Mouse (Mus musculus) embryonic fibroblast, embryonic 13.5 days (primary cell): ENCODE data around the gene Cldn4. TPM values are rescaled to one million over a fixed set of nuclear protein-coding genes. Genes with fewer than 3 reads are reported as not detected.
A peak's percentile ranks its signal among the peaks of the same experiment; 100 is the strongest.
"Not testable (repeated sequence)": the region's sequence is repeated elsewhere in the genome, so short reads cannot be mapped to it uniquely, and the experiment has no call there.

Source experiments
- H3K27ac ChIP-seq: 2 replicates; pipeline ENCODE4 v1.5.1; 2012; ENCODE audit warnings: low read length, control low read depth, inconsistent platforms; ENCODE audit not compliant: insufficient read depth
- H3K4me1 ChIP-seq: 2 replicates; pipeline ENCODE4 v1.6.1; 2011; ENCODE audit warnings: low read length; ENCODE audit not compliant: control insufficient read depth, insufficient read depth
- H3K4me3 ChIP-seq: 2 replicates; pipeline ENCODE4 v1.5.1; 2011; ENCODE audit warnings: mild to moderate bottlenecking, control low read depth, low read length; ENCODE audit not compliant: insufficient read depth
- CTCF ChIP-seq: IDR thresholded peaks from 2 replicates; pipeline ENCODE4 v1.5.1; 2011; ENCODE audit warnings: mild to moderate bottlenecking, control low read depth, low read length, moderate library complexity, borderline replicate concordance; ENCODE audit not compliant: insufficient read depth
- POLR2A ChIP-seq: IDR thresholded peaks from 2 replicates; pipeline ENCODE4 v1.6.1; 2011; ENCODE audit warnings: low read depth, mild to moderate bottlenecking, control low read depth, low read length, moderate library complexity
- polyA plus RNA-seq: library from polyadenylated mRNA; stranded (reverse); fragments of >200 nt; gene quantifications from 2 replicates; pipeline ENCODE4 v1.2.4, GENCODE M21; 2011; ENCODE audit warnings: low read depth; ENCODE audit not compliant: missing spikeins, insufficient read length

Cldn4 gene
- polyA plus RNA-seq, 1 experiment: not detected

DNA sequence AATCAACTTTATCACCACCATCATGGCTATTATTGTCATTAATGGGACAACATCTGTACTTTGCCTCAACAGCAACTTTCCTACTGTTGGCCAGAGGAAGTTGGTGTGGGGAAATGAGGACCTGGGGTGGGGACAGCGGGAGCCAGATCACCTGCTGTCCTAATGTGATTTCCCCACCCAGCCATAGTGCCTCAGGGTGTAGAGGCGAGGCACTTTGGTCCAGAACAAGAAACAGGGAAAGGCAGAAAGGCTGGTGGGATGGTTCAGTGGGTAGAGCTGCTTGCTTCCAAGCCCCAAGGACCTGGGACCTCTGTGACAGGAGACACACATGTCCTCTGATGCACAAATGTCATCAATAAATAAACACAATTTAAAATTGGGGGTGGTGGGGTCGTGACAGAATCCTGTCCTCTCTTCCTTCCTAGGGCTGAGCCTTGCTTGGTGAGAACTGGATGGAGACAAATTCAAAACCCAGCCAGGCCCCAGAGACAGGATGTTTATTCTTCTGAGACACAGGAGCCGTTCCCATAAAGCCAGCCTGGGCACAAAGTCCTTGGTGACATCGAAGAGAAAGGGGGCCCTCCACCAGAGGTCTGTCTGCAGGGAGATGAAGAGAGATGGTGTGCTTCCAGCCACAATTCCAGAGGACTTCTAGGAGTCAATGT is 818 bp upstream of the Cldn4 start:
- Histone ChIP-seq H3K4me3 (no peak overlapping the region), H3K27ac (no peak overlapping the region), H3K4me1 (peaks cover 18% of the 10 kb centered on the region; the same call in 1 of the 2 replicates)
- TF ChIP-seq CTCF (no peak), POLR2A (no peak)

DNA sequence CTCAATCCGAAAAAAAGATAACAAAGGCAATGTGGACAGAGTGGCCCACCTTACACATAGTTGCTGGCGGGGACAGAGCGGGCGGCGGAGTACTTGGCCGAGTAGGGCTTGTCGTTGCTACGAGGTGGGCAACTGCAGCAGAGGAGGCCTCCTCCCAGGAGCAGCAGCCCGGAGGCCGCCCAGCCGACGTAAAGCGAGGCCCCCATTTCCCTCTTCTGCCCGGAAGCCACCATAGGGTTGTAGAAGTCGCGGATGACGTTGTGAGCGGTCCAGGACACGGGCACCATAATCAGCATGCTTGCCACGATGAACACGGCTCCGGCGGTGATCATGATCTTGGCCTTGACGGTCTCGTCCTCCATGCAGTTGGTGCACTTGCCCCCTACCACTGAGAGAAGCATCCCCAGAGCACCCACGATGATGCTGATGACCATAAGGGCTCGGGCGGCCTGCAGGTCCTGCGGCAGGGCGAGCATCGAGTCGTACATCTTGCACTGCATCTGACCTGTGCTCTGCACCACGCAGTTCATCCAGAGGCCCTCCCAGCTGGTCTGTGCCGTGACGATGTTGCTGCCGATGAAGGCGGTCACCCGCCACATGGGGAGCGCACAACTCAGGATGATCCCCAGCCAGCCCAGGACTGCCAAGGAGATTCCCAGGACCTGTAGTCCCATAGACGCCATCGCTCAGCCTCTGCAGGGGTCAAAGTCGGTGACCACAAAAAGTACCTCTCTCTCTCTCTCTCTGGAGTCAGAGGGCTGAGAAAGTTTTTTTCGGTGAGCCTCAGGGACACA is 474 bp downstream of the Cldn4 start:
- no peak for TF ChIP-seq CTCF
- TF ChIP-seq POLR2A: no peak
- H3K4me1 ChIP-seq: peaks cover 15% of the 10 kb centered on the region; the same call in 1 of the 2 replicates
- H3K4me3 ChIP-seq: no peak overlapping the region

DNA sequence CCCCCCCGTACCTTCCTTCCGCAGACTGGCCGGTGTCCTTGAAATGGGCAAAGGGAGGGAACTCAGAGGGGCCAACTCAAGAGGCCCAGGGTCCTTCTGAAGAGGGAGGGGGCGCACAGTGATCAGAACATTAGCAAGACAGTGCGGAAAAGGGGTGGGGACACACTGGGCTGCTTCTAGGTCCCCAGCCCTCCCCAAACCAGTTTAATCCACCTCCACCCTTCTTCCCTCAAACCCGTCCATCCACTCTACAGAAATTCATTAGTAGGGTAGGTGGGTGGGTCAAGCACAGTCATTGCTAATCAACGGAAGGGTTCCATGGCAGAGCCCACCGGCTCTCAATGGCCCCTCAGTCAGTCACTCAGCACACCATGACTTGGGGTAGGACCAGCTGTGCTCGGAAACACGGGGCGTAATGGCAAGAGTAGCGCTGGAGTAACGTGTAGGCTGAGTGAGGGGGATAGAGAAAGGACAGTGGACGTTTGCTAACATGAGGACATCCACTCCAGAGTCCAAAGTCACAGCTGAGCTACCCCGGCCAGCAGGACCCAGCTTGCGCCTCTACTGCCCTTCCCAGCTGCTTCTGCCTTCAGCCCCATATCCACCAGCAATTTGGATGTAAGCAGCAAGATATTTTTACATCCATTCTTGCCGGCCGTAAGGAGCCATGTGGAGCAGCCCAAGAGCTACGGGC is 1.3 kb downstream of the Cldn4 start:
- Histone ChIP-seq H3K27ac (no peak overlapping the region), H3K4me1 (peaks cover 10% of the 10 kb centered on the region; the same call in 1 of the 2 replicates), H3K4me3 (no peak overlapping the region)
- TF ChIP-seq POLR2A (no peak), CTCF (no peak)

More for the DNA sequence above, 474 bp downstream of the Cldn4 start:
- H3K27ac ChIP-seq: no peak overlapping the region

DNA sequence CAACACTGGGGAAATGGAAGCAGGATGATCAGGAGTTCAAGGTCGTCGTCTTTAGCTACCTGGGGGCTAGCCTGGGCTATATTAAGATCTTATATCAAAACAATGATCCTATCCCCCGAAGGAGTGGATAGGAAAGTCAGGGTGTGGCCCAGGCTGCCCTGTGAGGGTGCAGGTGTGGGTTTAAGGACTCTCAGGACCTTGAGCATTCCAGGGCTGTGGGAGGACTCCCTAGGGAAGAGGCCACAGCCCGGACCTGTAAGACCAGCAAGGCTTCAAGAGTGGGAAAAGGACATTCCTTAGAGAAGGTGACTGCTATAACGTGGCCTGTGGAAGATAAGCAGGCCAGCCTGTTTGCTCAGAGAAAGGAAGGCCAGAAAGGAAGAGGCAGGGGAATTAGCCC is 2.6 kb downstream of the Cldn4 start:
- peaks cover 10% of the 10 kb centered on the region; the same call in 1 of the 2 replicates for H3K4me1 ChIP-seq
- H3K4me3 ChIP-seq: no peak overlapping the region
- TF ChIP-seq CTCF (no peak), POLR2A (no peak)
- H3K27ac ChIP-seq: no peak overlapping the region

DNA sequence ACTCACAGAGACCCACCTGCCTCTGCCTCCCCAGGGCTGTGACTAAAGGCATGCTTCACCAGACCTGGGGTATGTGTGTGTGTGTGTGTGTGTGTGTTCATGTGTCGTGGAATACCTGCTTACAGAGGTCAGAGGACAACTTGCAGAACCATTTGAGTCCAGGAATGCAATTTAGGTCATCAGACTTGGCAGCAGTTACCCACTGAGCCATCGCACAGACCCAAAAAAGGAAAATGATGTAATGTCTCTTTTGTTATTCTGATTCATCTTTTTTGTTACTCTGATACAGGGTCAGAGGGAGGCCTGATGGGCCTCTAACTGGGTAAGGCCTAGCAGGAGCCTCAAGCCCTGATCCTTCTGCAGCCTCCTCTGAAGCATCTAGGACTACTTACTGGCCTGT is 4.0 kb downstream of the Cldn4 start:
- peaks cover 10% of the 10 kb centered on the region; the same call in 1 of the 2 replicates for H3K4me1 ChIP-seq
- TF ChIP-seq CTCF (no peak), POLR2A (peak; percentile 18; the same call in 1 of the 2 replicates)
- H3K4me3 ChIP-seq: no peak overlapping the region
- 0 out of 2 replicates have a peak overlapping the region, but pooled peaks have one; percentile 17 for H3K27ac ChIP-seq

DNA sequence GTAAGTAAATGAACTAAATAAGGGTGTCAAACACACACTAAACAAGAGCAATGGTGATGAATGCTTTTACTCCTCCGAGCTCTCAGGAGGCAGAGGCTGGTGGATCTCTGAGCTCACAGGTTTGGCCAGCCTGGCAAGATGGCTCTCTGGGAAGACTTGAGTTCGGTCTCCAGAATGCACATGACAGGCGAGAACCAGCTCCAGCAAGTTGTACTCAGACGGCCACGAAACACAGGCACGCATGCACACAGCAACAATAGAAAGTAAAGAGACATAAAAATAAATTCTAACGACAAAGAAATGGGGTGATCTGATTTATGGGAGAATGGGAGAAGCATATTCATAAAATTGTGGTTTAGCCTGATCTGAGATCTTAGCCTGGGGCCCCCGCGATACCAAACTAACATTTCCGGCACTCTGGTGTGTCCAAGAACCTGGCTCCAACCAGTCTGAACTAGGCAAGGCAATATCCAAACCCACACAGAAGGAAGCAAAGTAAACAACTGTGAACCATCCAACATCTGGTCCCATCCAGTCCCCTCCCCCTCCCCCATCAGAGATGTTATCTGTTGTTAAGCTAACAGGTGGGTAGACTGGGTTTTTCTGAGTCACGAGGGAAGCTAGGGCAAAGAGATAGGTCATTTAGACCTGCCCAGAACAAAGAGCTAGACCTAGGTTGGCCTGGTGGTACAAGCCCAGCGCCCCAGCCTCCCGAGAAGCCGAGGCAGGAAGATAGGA is 5.1 kb downstream of the Cldn4 start:
- H3K4me3 ChIP-seq: no peak overlapping the region
- TF ChIP-seq POLR2A: no peak
- TF ChIP-seq CTCF: no peak
- H3K4me1 ChIP-seq: peaks cover 9% of the 10 kb centered on the region; the same call in 1 of the 2 replicates
- H3K27ac ChIP-seq: no peak overlapping the region

DNA sequence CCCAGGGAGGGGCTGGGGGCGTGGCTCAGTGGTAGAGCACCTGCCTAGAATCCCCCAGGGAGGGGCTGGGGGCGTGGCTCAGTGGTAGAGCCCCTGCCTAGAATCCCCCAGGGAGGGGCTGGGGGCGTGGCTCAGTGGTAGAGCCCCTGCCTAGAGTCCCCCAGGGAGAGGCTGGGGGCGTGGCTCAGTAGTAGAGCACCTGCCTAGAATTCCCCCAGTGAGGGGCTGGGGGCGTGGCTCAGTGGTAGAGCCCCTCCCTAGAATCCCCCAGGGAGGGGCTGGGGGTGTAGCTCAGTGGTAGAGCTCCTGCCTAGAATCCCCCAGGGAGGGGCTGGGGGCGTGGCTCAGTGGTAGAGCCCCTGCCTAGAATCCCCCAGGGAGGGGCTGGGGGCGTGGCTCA is 7.2 kb downstream of the Cldn4 start:
- H3K27ac ChIP-seq, H3K4me1 ChIP-seq, H3K4me3 ChIP-seq: not testable (repeated sequence)

DNA sequence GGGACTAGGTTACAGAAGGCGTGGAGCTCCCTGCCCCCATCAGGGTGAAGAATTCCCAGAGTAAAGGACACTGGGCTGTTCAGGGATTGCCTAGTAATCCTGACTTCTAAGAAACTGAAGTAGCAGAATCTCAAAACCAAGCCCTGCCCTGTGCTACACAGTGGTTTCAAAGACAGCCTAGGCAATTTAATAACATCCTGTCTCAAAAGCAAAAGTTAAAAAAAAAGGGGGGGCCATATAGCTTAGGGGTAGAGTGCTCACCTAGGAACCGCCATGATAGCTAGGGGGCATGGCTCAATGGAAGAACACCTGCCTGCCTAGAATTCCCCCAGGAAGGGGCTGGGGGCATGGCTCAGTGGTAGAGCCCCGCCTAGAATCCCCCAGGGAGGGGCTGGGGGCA is 7.7 kb downstream of the Cldn4 start:
- Histone ChIP-seq H3K4me3 (no peak overlapping the region), H3K27ac (no peak overlapping the region), H3K4me1 (peaks cover 5% of the 10 kb centered on the region; the same call in 1 of the 2 replicates)
- no peak for TF ChIP-seq POLR2A
- no peak for TF ChIP-seq CTCF

DNA sequence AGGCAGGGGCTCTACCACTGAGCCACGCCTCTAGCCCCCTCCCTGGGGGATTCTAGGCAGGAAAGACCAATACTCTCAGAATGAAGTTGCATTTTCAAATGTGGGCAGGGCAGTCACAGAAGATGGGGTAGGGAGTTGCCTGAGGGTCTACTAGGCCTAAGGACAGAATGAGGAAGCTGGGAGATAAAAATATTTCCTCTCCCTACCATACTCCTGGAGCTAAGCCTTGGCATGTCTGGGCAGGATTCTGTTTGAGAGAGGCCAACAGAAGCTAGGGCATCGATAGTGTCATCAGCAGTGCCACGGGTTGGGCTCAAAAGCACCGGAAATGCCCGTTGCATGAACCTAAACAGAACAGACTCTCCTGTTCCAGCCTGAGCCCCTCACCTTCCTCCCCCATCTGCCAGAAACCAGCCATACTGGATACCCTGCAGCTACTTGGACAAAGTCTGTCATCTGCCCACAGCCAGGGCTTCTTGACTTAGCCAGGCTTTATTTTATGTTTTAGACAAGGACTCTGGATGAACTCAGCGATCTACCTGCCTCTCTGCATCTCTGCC is 10.0 kb downstream of the Cldn4 start:
- Histone ChIP-seq H3K4me3 (no peak overlapping the region), H3K4me1 (no peaks in the 10 kb centered on the region), H3K27ac (no peak overlapping the region)
- TF ChIP-seq POLR2A (no peak), CTCF (no peak)
